Mouse (Mus musculus) liver, adult 2 months (tissue): ENCODE data around the gene Cxcl15. TPM values are rescaled to one million over a fixed set of nuclear protein-coding genes. Genes with fewer than 3 reads are reported as not detected.

Source experiments
- DNase-seq: peaks from one replicate; pipeline ENCODE4 v3.0.0-alpha.2; 2011; ENCODE audit warnings: low read depth, low spot score; ENCODE audit errors: extremely low read depth
- H3K27ac ChIP-seq: fragments of 200-500 bp; replicated peaks from 2 replicates; pipeline ENCODE4 v1.5.1; 2012; ENCODE audit warnings: low read depth, mild to moderate bottlenecking, control low read depth, inconsistent platforms, low read length; ENCODE audit not compliant: insufficient read depth
- H3K27me3 ChIP-seq: fragments of 200-500 bp; 2 replicates; pipeline ENCODE4 v1.6.1; 2012; ENCODE audit warnings: mild to moderate bottlenecking, moderate library complexity, low read length, inconsistent platforms; ENCODE audit not compliant: control insufficient read depth, insufficient read depth
- H3K36me3 ChIP-seq: fragments of 200-500 bp; 2 replicates; pipeline ENCODE4 v1.6.1; 2012; ENCODE audit warnings: low read length, inconsistent platforms; ENCODE audit not compliant: control insufficient read depth, insufficient read depth
- H3K4me1 ChIP-seq: fragments of 200-500 bp; 2 replicates; pipeline ENCODE4 v1.6.1; 2011; ENCODE audit warnings: low read length; ENCODE audit not compliant: control insufficient read depth, insufficient read depth
- H3K4me3 ChIP-seq: fragments of 200-500 bp; 2 replicates; pipeline ENCODE4 v1.5.1; 2011; ENCODE audit warnings: low read depth, mild to moderate bottlenecking, control low read depth, low read length, moderate library complexity; ENCODE audit not compliant: insufficient read depth
- H3K79me2 ChIP-seq: fragments of 200-500 bp; 2 replicates; pipeline ENCODE4 v1.6.1; 2012; ENCODE audit warnings: inconsistent platforms, mild to moderate bottlenecking, low read length, moderate library complexity; ENCODE audit not compliant: control insufficient read depth, insufficient read depth
- H3K9ac ChIP-seq: fragments of 200-500 bp; 2 replicates; pipeline ENCODE4 v1.6.1; 2012; ENCODE audit warnings: low read depth, mild to moderate bottlenecking, control low read depth, inconsistent platforms, low read length
- CTCF ChIP-seq: fragments of 200-500 bp; IDR thresholded peaks from 2 replicates; pipeline ENCODE4 v1.5.1; 2011; ENCODE audit warnings: low read depth, low read length, control low read depth
- POLR2A ChIP-seq: fragments of 200-500 bp; IDR thresholded peaks from 2 replicates; pipeline ENCODE4 v1.6.1; 2011; ENCODE audit warnings: low read length, control low read depth; ENCODE audit not compliant: insufficient read depth; ENCODE audit errors: extremely low read depth
- WGBS: fragments of 180-500 bp; shearing (Covaris S2); methylation state at CpG from one replicate; pipeline ENCODE4 v1.1.7; 2018; 5-methylcytosine and 5-hydroxymethylcytosine counted together
- polyA plus RNA-seq: library from polyadenylated mRNA; depleted of rRNA; stranded (reverse); fragments of >200 nt; gene quantifications from 2 replicates; pipeline ENCODE4 v1.2.3, GENCODE M21; 2012
- total RNA-seq: library from RNA; depleted of rRNA; stranded (reverse); fragments of >200 nt; gene quantifications from 2 replicates; pipeline ENCODE4 v1.2.3, GENCODE M21; 2014

The Cxcl15 gene
- total and polyA plus RNA-seq, 2 experiments, result not detected

GRCm38 (mm10) chr5:90761834-90762233, 32.5 kb upstream of the Cxcl15 start:
- H3K36me3 ChIP-seq, result no peaks in the 10 kb centered on the region
- no peak overlapping the region for H3K4me3 ChIP-seq
- TF ChIP-seq CTCF, result no peak
- TF ChIP-seq POLR2A, result no peak
- H3K79me2 ChIP-seq, result no peaks in the 10 kb centered on the region
- H3K27me3 ChIP-seq, result no peaks in the 10 kb centered on the region
- no peak overlapping the region for H3K9ac ChIP-seq
- peaks cover 7% of the 10 kb centered on the region for H3K4me1 ChIP-seq
- H3K27ac ChIP-seq, result no peak overlapping the region
- 89% methylated on average over 3 of the region's 3 CpGs for WGBS
- DNase-seq, result no peak

- no peak overlapping the region for H3K4me3 ChIP-seq
- no peaks in the 10 kb centered on the region for H3K79me2 ChIP-seq
- no peaks in the 10 kb centered on the region for H3K36me3 ChIP-seq
- no peaks in the 10 kb centered on the region for H3K27me3 ChIP-seq
- no peak overlapping the region for H3K9ac ChIP-seq
- no peak for TF ChIP-seq POLR2A
- no peak for TF ChIP-seq CTCF
- WGBS, result 92% methylated on average over 12 of the region's 12 CpGs
- no peak overlapping the region for H3K27ac ChIP-seq
- DNase-seq, result no peak
- H3K4me1 ChIP-seq, result peaks cover 4% of the 10 kb centered on the region
Observed at GRCm38 (mm10) chr5:90763912-90764665, 30.2 kb upstream of the Cxcl15 start.

DNA sequence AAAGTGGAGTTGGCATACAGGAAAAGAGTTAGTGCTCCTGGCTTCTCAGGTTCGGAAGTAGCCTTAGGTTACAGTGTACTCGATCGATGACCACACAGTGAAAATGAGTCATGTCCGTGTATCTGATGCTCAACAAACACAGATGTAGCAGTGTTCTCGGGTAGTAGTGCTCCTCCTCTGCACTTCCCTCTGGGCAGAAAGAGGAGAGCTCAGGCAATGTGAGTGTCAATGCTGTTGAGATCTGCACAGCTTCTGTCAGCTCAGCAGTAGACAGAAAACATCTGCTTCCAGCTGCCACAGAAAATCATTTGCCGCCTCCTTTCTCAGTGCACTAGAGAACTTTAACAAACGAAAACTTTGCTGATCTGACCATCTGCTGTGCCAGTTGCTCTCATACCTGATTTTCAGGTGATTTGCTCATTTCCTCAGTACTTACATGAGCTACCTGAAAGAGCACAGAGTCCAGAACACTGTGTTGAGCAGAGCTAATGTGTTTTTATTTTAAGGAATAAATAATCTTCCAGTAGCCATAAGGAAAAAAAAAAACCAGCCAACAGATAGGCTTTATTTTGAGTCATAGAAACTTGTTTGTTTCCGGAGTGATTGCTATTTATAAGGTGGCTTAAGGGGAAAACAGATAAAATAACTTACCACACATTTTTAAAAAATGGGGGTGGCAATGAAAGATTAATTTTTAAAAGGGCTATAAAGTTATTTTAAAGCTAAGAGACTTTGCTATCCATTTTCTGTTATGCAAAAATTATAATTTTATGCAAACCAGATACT, 28.3 kb upstream of the Cxcl15 start:
- Histone ChIP-seq H3K9ac (no peak overlapping the region), H3K27me3 (no peaks in the 10 kb centered on the region), H3K79me2 (no peaks in the 10 kb centered on the region), H3K27ac (no peak overlapping the region), H3K36me3 (no peaks in the 10 kb centered on the region), H3K4me3 (no peak overlapping the region), H3K4me1 (no peaks in the 10 kb centered on the region)
- no peak for DNase-seq
- no peak for TF ChIP-seq CTCF
- no peak for TF ChIP-seq POLR2A
- WGBS, result 76% methylated on average over 8 of the region's 8 CpGs

DNA sequence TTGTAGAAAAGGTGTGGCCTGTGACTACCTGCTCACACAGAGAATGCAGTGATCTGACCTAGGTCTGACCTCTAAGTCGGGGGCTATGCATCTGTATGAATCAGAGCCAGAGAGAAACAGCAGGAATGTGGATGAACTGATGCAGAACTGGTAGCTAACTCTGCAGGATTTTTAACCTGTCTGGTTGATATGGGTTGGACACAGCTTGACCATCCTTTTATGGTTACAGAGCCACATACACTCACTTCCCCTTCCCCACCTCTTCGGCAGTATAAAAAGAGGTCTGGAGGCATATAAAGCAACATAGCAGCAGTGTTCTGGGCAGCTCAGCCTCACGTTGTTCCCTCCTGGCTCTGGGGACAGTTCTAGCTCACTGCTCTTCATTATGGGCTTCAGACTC, 26.1 kb upstream of the Cxcl15 start, which contains the start of gene Ppbp:
Gene Ppbp (plus strand): TSS at position 301 of the 400 bp plus-strand sequence.
- 77% methylated on average over 3 of the region's 3 CpGs for WGBS
- no peak for DNase-seq
- H3K27me3 ChIP-seq, result no peaks in the 10 kb centered on the region
- H3K4me3 ChIP-seq, result no peak within 1 kb of the TSS
- 0 out of 2 replicates have a peak, but pooled peaks cover 4% of the 10 kb centered on the region for H3K4me1 ChIP-seq
- no peaks in the 10 kb centered on the region for H3K79me2 ChIP-seq
- H3K36me3 ChIP-seq, result no peaks in the 10 kb centered on the region
- H3K27ac ChIP-seq, result no peak within 1 kb of the TSS
- TF ChIP-seq POLR2A (no peak), CTCF (no peak)
- no peak within 1 kb of the TSS for H3K9ac ChIP-seq

DNA sequence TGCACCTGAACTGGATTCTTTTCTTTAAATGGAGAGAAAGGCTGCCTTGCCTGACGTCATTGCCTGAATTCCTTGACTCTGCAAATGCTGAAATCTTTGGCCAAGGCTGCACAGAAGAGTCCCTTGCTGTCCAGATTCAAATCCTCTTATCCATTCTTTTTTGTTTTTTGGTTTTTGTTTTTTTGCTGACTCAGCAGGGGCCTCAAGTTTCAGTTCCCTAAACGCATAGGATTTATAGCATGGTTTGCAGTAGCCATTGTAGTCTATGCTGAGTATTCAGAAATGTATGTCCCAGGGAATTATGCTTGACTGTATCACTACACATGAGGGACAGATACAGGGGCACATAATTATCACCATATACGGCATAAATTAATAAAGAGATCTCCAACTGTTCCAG, 23.0 kb upstream of the Cxcl15 start:
- Histone ChIP-seq H3K4me3 (no peak overlapping the region), H3K4me1 (0 out of 2 replicates have a peak, but pooled peaks cover 4% of the 10 kb centered on the region), H3K36me3 (no peaks in the 10 kb centered on the region), H3K79me2 (no peaks in the 10 kb centered on the region), H3K9ac (no peak overlapping the region), H3K27me3 (no peaks in the 10 kb centered on the region), H3K27ac (no peak overlapping the region)
- 70% methylated on average over 3 of the region's 3 CpGs for WGBS
- DNase-seq, result no peak
- no peak for TF ChIP-seq CTCF
- TF ChIP-seq POLR2A, result no peak
